Mouse (Mus musculus) kidney, adult 8-10 months (tissue): Measurements from ENCODE around the gene Nkiras1.
A peak's percentile ranks its signal among the peaks of the same experiment; 100 is the strongest.
"Not testable (repeated sequence)": the region's sequence is repeated elsewhere in the genome, so short reads cannot be mapped to it uniquely, and the experiment has no call there.

Experiments
- DNase-seq, 2 experiments: peaks; one replicate each; pipeline ENCODE4 v3.0.0; 2022

The Nkiras1 gene

GRCm38 (mm10) chr14:18270529-18271441 is at the start of gene Nkiras1, which contains the start of gene Rpl15:
TSS of gene Nkiras1 (plus strand) at chr14:18271136.
TSS of gene Rpl15 (minus strand) at chr14:18271391.
- peak; percentile 99 to 100 for DNase-seq

- no peak for DNase-seq
These were observed 49.0 kb upstream of the Nkiras1 start for GRCm38 (mm10) chr14:18221977-18222376.

- not testable (repeated sequence) for DNase-seq
These were observed 45.5 kb upstream of the Nkiras1 start for GRCm38 (mm10) chr14:18225431-18225830.

DNA sequence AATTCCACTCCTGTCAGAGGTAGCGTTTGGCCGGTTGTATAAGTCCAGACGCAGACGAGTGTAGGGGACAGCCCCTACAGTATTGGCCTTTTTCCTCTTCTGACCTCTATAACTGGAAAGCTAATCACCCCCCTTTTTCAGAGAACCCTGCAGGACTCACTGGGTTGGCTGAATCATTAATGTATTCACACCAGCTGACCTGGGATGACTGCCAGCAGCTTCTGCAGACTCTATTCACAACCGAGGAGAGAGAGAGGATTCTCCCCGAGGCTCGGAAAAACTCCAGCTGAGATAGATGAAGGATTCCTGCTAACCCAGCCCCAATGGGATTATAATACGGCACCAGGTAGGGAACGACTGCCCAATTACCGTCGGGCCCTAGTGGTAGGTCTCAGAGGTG is 44.8 kb upstream of the Nkiras1 start:
- peak; percentile 40 to 56 for DNase-seq

GRCm38 (mm10) chr14:18229751-18230150 is 41.2 kb upstream of the Nkiras1 start:
- peak; percentile 28 to 50 for DNase-seq

DNA sequence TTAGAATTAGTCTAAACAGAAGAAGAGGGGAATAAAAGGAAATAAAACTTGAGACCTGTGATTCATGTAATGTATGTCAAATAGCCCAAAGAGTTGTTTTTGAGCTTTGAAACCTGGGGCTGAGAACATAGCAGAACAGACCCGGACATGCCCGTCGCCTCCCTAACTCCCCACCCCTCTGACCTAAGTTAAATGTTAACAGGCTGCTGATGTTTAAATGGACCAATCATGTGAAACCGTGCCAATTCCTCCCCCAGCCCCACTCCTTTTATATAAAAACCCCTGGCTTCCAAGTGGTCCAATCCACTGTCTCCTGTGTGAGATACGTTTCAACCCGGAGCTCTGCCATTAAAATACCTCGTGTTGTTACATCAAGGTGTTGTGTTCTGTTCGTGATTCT is 39.1 kb upstream of the Nkiras1 start:
- DNase-seq: peak; percentile 30 to 49

- DNase-seq: no peak
These were observed 37.9 kb upstream of the Nkiras1 start for GRCm38 (mm10) chr14:18233076-18233475.

DNA sequence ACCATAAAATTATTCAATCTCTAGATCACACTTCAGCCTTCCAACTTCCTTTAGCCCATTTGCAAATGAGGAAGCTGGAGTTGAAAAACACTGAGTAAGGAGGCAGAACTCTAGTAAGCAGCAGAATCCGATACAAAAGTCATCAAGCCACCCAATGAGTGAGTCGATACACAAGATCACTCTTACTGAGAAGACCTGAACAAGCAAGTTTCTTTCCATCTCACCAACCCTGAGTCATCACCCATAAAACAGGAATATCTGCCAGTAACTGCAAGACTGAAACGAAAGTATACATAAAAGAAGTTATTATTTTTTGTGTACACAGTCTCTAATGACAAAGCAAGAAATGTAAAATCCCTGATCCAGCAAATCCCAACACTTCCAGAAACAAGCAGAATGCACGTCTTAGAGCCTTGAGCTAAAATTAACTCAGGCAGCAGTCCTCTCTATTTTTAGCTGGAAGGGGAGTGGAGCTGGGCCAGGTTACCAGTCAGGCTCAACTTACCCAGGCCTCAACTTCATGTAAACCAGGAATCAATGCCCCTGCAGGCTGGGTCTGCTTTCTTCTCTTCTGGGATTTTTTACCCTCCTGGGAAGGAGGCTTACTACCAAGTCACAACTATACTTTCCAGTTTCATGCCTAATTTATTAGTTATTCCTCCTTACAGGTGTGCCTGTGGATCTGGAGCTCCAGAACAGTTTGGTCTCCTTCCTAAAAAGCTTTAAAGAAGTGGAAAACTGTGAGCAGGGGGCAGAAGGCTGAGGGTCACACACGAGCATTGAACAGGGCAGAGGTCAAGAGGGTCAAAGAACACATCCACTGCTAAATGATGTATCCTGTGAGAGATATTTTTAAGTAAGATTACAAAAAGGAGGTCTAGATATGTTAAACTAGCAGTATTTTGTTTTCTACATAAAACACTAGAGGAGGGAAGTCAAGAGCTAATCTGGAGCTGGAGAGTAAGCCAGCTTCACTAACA is 36.7 kb upstream of the Nkiras1 start:
- DNase-seq: no peak

- DNase-seq: not testable (repeated sequence)
These were observed 34.3 kb upstream of the Nkiras1 start for GRCm38 (mm10) chr14:18236496-18237235.

DNA sequence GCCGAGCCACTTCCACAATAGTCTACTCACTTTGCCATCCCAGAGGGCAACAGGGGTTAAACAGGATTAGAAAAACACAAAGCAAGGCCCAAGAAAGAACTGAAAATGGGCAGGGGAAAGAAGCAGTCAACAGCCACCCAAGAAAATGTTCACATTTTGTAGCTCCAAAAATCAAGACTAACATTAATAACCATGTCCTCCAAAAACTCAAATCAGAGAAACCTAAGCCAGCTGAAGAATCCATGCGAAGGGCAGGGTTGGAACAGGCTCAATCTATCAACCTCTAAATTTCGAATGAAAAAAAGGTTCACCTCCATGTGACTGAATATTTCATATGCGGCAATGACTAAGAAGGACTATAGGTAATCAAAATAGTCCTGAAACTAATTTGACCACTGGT is 33.6 kb upstream of the Nkiras1 start:
- no peak for DNase-seq

GRCm38 (mm10) chr14:18238131-18238749 is 32.7 kb upstream of the Nkiras1 start:
- peak; percentile 98 to 99 for DNase-seq

DNA sequence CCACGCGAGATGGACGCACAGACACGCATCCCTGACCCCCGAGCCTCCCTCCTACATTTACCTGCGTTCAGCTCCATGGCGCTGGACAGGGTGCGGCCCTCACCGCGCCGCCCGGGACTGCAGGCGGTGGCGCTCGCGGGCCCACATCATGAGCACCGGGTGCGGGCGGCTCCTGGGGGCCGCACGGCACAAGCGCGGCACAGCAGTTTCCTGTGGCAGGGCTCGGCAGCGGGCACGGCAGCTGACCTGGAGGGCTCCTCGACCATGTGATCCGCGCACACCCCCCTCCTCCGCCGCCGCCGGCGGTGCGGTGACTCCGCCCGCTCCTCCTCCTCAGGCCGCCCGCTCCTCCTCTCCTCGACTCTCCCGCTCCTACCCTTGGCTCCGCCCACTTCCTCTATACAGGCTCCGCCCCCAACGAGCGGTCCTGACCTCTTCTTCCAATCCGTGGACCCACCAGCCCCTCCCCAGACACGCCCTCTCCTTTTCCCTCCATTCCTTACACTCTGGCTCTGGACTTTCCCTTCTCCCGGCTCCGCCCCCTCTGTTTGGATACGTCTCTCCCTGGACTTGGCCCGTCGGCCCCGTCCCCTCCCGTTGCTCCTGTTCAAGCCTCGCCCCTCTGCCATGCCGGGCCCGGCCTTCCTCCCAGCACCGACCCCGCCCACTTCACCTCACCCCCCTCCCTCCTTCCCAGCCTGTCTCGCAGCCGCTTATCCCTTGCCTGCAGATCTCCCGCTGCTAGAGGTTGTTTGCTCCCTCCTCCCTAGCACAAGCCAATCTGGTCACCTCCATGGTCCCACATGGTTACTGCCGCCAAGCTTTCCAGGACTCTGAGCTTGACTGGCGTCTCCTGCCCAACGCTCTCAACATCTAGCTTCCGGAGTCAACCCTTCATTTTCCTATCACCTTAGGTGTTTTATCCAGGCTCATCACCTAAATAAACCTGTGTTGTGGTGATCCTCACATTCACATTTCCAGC is 31.9 kb upstream of the Nkiras1 start, which contains the start of gene Nr1d2:
TSS of gene Nr1d2 (minus strand) at position 378 of the 982 bp plus-strand sequence.
- DNase-seq: peak; percentile 100

DNA sequence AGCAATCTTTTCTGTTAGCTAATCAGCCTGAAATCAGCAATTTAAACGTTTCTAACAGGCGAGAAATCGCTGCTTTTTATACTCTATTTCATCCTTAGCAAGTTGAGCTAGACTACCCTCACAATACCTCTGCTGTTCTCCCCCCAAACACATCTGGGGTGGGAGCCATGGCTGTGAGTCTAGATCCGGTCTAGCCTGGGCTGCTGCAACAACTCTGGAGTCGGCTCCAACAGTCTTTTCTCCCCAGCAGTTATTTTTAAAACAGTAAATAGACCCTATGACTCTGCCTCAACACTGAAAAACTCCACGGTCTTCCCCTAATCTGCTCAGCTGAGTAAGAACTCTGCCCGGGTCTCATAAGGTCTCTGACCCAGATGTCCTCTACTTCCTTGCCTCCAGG is 30.8 kb upstream of the Nkiras1 start:
- no peak for DNase-seq

DNA sequence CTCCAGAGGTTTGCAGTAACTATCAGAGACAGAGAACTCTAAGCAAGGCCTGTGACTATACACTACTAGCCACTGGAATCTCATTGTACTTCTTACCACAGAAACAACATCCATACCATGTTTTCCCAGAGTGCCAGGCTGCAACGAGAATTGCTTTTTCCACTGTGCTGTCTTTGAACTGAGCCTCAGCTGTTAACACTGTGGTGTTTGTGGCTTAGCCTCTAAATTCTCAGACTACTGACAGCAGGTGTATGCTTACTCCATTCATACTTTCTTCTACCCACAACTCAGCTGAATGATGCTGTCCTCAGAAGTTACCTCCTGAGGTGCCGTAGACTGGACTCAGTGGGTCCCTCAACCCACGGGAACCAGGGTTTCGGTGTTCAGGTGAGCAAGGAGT is 29.1 kb upstream of the Nkiras1 start:
- no peak for DNase-seq

DNA sequence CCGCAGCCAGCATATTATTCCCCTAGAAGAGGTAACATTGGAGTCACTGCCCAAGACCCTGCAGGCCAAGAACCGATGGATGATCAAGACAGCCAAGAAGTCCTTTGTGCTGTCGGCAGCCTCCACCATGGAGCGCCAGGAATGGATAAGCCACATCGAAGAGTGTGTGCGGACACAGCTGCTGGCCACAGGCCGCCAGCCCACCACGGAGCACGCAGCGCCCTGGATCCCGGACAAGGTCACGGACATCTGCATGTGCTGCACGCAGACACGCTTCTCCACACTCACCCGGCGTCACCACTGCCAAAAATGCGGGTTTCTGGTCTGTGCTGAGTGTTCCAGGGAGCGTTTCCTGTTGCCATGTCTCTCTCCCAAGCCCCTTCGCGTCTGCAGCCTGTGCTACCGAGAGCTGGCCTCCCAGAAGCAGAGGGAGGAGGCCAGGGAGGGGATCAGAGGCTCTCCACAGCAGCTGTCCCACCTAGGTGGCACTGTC is 28.3 kb upstream of the Nkiras1 start:
- DNase-seq: no peak

DNA sequence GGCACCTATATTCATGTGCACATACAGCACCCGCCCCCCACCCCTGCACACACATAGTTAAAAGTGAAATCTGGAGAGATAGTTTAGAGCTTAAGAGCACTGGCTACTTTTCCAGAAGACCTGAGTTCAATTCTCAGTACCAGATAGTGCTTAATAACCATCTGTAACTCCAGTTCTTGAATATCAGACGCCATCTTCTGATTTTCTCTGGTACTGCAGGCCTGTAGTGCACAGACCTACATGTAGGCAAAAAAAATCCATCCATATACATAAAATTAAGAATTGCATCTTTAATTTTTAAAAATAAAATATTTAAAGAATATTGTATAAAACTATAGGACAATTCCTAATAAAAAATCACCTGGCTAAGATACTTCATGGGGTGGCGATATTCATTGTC is 9.7 kb upstream of the Nkiras1 start:
- DNase-seq: no peak

DNA sequence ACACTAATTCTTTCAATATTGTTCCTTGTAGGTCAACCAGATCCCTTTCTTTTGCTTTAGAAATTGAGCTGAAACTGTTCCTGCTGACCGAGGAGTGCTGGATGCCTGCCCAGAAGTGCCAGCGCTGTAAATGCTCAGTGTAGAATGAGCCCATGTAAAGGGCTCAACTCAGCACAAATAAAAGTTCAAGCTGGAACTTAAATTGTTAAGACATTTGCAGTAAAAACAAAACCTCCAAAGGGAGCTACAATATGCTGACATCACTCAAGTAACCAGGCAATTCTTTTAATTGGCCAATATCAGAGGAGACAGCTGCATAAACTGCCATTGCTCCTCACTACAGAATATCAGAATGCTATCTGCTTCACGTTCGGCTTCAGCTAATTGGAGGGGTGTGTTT is 7.5 kb upstream of the Nkiras1 start:
- DNase-seq: peak in 1 of 2 experiments; percentile 32

- DNase-seq: not testable (repeated sequence)
These were observed 898 bp upstream of the Nkiras1 start for GRCm38 (mm10) chr14:18269947-18270528.

DNA sequence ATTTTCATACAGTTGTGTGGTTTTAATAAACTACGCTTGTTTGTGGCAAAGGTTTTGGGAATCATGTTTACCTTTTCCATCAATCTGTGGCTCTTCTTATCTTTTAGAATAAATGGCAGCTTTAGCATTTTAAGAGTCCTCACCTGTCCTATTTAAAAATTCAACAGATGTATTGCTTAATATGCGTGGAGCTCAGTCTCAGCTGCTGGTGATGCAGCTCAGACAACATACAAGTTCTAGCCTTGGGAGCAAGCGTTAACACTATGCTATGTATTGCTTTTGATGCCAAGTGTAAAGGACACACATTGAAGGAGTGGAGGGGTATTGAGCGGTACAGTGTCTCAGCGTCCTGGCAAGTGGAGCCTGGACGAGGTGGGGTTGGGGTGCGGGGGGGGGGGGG is 730 bp downstream of the Nkiras1 start:
- DNase-seq: no peak

DNA sequence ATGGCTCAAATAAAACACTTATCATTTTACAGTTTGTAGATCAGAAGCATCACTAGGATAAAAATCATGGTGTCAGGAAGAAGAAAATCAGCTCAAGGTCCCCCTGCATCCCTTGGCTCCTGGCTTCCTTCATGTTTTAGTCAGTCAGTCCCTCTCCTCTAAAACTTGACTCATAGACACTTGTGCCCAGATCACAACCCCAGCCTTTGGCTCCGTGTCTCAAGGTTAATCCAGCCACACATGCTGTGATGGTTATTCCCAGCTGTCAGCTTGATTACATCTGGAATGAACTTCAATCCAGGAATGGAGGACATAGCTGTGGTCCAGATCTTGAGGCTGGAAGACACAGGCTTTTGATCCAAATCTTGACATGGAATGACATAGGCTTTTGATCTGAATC is 3.6 kb downstream of the Nkiras1 start:
- DNase-seq: no peak
